Mouse (Mus musculus) lung, adult 2 months (tissue): ENCODE measurements around the gene Ppil1. TPM values are rescaled to one million over a fixed set of nuclear protein-coding genes. Genes with fewer than 3 reads are reported as not detected.

Experiments
- DNase-seq: peaks from one replicate; pipeline ENCODE4 v3.0.0; 2022
- H3K4me1 ChIP-seq: fragments of 200-500 bp; 2 replicates; pipeline ENCODE4 v1.6.1; 2011; ENCODE audit warnings: low read length; ENCODE audit not compliant: control insufficient read depth, insufficient read depth
- H3K4me3 ChIP-seq: fragments of 200-500 bp; replicated peaks from 2 replicates; pipeline ENCODE3; 2011; ENCODE audit warnings: low read depth, mild to moderate bottlenecking, control low read depth, low read length; ENCODE audit errors: extremely low read depth
- CTCF ChIP-seq: fragments of 200-500 bp; IDR thresholded peaks from 2 replicates; pipeline ENCODE4 v1.5.1; 2011; ENCODE audit warnings: mild to moderate bottlenecking, low read length, control low read depth; ENCODE audit not compliant: insufficient read depth
- POLR2A ChIP-seq: fragments of 200-500 bp; IDR thresholded peaks from 2 replicates; pipeline ENCODE4 v1.6.1; 2011; ENCODE audit warnings: low read depth, mild to moderate bottlenecking, control low read depth, low read length, borderline replicate concordance; ENCODE audit errors: extremely low read depth
- WGBS: fragments of 180-500 bp; shearing (Covaris S2); methylation state at CpG from one replicate; pipeline ENCODE4 v1.1.7; 2018; 5-methylcytosine and 5-hydroxymethylcytosine counted together
- polyA plus RNA-seq: library from polyadenylated mRNA; depleted of rRNA; stranded (reverse); fragments of >200 nt; gene quantifications from 2 replicates; pipeline ENCODE4 v1.2.3, GENCODE M21; 2012; rRNA removed

The Ppil1 gene
- 18.7 and 20.7 TPM in 2 replicates for polyA plus RNA-seq

GRCm38 (mm10) chr17:29263840-29264633 lies at the start of gene Ppil1:
Ppil1 (minus strand) TSS chr17:29264186.
- peak; percentile 89 for DNase-seq
- TF ChIP-seq CTCF (no peak), POLR2A (0 out of 2 replicates have a peak, but pooled peaks have one; percentile 7)
- H3K4me1 ChIP-seq: peaks cover 7% of the 10 kb centered on the region; the same call in 1 of the 2 replicates
- 7% methylated on average over 38 of the region's 38 CpGs for WGBS
- peak within 1 kb of the TSS; percentile 88 for H3K4me3 ChIP-seq

GRCm38 (mm10) chr17:29313300-29313699 lies 49.3 kb upstream of the Ppil1 start:
- Histone ChIP-seq H3K4me3 (no peak overlapping the region), H3K4me1 (no peaks in the 10 kb centered on the region)
- TF ChIP-seq CTCF: no peak
- no peak for TF ChIP-seq POLR2A
- DNase-seq: no peak

GRCm38 (mm10) chr17:29312082-29312481 lies 48.1 kb upstream of the Ppil1 start:
- DNase-seq: no peak
- Histone ChIP-seq H3K4me3 (no peak overlapping the region), H3K4me1 (no peaks in the 10 kb centered on the region)
- 94% methylated on average over 2 of the region's 2 CpGs for WGBS
- TF ChIP-seq POLR2A (no peak), CTCF (no peak)

- Histone ChIP-seq H3K4me3 (no peak overlapping the region), H3K4me1 (no peaks in the 10 kb centered on the region)
- DNase-seq: no peak
- 93% methylated on average over 8 of the region's 8 CpGs for WGBS
- no peak for TF ChIP-seq CTCF
- no peak for TF ChIP-seq POLR2A
Observed at GRCm38 (mm10) chr17:29311602-29312001, 47.6 kb upstream of the Ppil1 start.

- Histone ChIP-seq H3K4me3 (no peak overlapping the region), H3K4me1 (peaks cover 6% of the 10 kb centered on the region; the same call in 1 of the 2 replicates)
- 73% methylated on average over 21 of the region's 21 CpGs for WGBS
- no peak for DNase-seq
- TF ChIP-seq CTCF (no peak), POLR2A (no peak)
Observed at GRCm38 (mm10) chr17:29310056-29310623, 46.2 kb upstream of the Ppil1 start.

GRCm38 (mm10) chr17:29305871-29306270 lies 41.9 kb upstream of the Ppil1 start:
- WGBS: 45% methylated on average over 7 of the region's 7 CpGs
- peaks cover 8% of the 10 kb centered on the region for H3K4me1 ChIP-seq
- no peak for TF ChIP-seq CTCF
- no peak for TF ChIP-seq POLR2A
- no peak overlapping the region for H3K4me3 ChIP-seq
- DNase-seq: no peak

- H3K4me3 ChIP-seq: no peak overlapping the region
- TF ChIP-seq CTCF (no peak), POLR2A (no peak)
- 22% methylated on average over 15 of the region's 15 CpGs for WGBS
- DNase-seq: no peak
- peaks cover 8% of the 10 kb centered on the region for H3K4me1 ChIP-seq
Observed at GRCm38 (mm10) chr17:29305058-29305806, 41.2 kb upstream of the Ppil1 start.

GRCm38 (mm10) chr17:29304376-29305057 lies 40.5 kb upstream of the Ppil1 start:
- 30% methylated on average over 13 of the region's 13 CpGs for WGBS
- Histone ChIP-seq H3K4me3 (no peak overlapping the region), H3K4me1 (peaks cover 8% of the 10 kb centered on the region)
- DNase-seq: no peak
- TF ChIP-seq POLR2A (no peak), CTCF (no peak)

GRCm38 (mm10) chr17:29303856-29304255 lies 39.9 kb upstream of the Ppil1 start:
- WGBS: 66% methylated on average over 3 of the region's 3 CpGs
- Histone ChIP-seq H3K4me1 (peaks cover 8% of the 10 kb centered on the region), H3K4me3 (no peak overlapping the region)
- TF ChIP-seq CTCF: no peak
- TF ChIP-seq POLR2A: no peak
- no peak for DNase-seq

GRCm38 (mm10) chr17:29303087-29303486 lies 39.1 kb upstream of the Ppil1 start:
- TF ChIP-seq CTCF: no peak
- TF ChIP-seq POLR2A: no peak
- 65% methylated on average over 3 of the region's 3 CpGs for WGBS
- DNase-seq: no peak
- Histone ChIP-seq H3K4me3 (no peak overlapping the region), H3K4me1 (peaks cover 8% of the 10 kb centered on the region)
